Mouse (Mus musculus) heart, embryonic 11.5 days (tissue): ENCODE data around the gene Khnyn. TPM values are rescaled to one million over a fixed set of nuclear protein-coding genes. Genes with fewer than 3 reads are reported as not detected.

ENCODE experiments used
- ATAC-seq: fragments of 200-750 bp; cut with Nextera tagmentation; replicated peaks from 2 replicates; pipeline ENCODE4 v1.8.0; 2017; ENCODE audit warnings: moderate library complexity; ENCODE audit not compliant: insufficient number of reproducible peaks, low FRiP score, low TSS enrichment
- H3K27ac ChIP-seq: fragments of 300-500 bp; sonication (generic); 2 replicates; pipeline ENCODE4 v1.5.1; 2014; ENCODE audit warnings: mild to moderate bottlenecking, low read depth, low read length
- H3K27me3 ChIP-seq: fragments of 300-500 bp; sonication (generic); 2 replicates; pipeline ENCODE4 v1.6.1; 2014; ENCODE audit warnings: mild to moderate bottlenecking, low read length, mixed read lengths; ENCODE audit not compliant: control insufficient read depth, insufficient read depth
- H3K36me3 ChIP-seq: fragments of 300-500 bp; sonication (generic); 2 replicates; pipeline ENCODE4 v1.6.1; 2014; ENCODE audit warnings: mild to moderate bottlenecking, low read length, moderate library complexity, mixed read lengths; ENCODE audit not compliant: control insufficient read depth, insufficient read depth
- H3K4me1 ChIP-seq: fragments of 300-500 bp; sonication (generic); 2 replicates; pipeline ENCODE4 v1.6.1; 2014; ENCODE audit warnings: low read length; ENCODE audit not compliant: control insufficient read depth, insufficient read depth
- H3K4me2 ChIP-seq: fragments of 300-500 bp; sonication (generic); 2 replicates; pipeline ENCODE4 v1.6.1; 2014; ENCODE audit warnings: mild to moderate bottlenecking, moderate library complexity
- H3K4me3 ChIP-seq: fragments of 300-500 bp; sonication (generic); 2 replicates; pipeline ENCODE4 v1.5.1; 2014; ENCODE audit warnings: low read depth, low read length
- H3K9ac ChIP-seq: fragments of 300-500 bp; sonication (generic); 2 replicates; pipeline ENCODE4 v1.6.1; 2014; ENCODE audit warnings: mild to moderate bottlenecking, low read depth, low read length, moderate library complexity
- H3K9me3 ChIP-seq: fragments of 300-500 bp; sonication (generic); replicated peaks from 2 replicates; pipeline ENCODE4 v1.6.1; 2016; ENCODE audit warnings: low read length; ENCODE audit not compliant: control insufficient read depth
- WGBS: fragments of 180-500 bp; shearing (Covaris S2); extraction: QIAGEN DNeasy Blood & Tissue Kit; methylation state at CpG from one replicate; pipeline ENCODE4 v1.1.7; 2014; ENCODE audit not compliant: insufficient replicate concordance; 5-methylcytosine and 5-hydroxymethylcytosine counted together
- polyA plus RNA-seq: library from polyadenylated mRNA; unstranded; fragments of >200 nt; fragmentation: Nextera tagmentation; extraction: Ambion mirVana; gene quantifications from 2 replicates; pipeline ENCODE4 v1.2.1, GENCODE M21; 2014

Khnyn gene
- polyA plus RNA-seq, 1 experiment from 2014 or later = 6.0 TPM

DNA sequence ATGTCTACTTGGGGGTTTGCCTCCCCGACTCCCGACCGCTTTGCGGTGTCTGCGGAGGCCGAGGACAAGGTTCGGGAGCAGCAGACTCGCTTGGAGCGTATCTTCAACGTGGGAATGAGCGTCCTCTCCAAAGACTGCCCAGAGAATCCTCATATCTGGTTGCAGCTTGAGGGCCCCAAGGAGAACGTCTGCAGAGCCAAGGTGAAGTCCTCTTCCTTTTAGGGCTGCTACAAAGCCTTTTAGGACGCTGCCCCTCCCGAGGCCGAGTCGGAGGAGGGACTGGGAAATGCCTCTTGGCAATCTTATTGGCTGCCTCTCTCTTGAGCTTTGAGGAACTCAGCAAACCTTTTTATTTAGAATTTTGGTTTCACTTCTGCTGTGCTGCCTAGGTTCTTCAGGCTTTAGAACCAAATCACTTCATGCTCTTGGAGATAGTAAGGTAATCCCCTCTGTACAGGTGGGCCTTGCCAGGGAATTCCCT lies 1.1 kb downstream of the Khnyn start:
- H3K27me3 ChIP-seq = no peaks in the 10 kb centered on the region
- peak overlapping the region; percentile 60 for H3K4me3 ChIP-seq
- H3K9me3 ChIP-seq = no peaks in the 10 kb centered on the region
- peak overlapping the region; percentile 94 for H3K27ac ChIP-seq
- 6% methylated on average over 16 of the region's 16 CpGs for WGBS
- peak overlapping the region; percentile 89 for H3K9ac ChIP-seq
- peaks cover 19% of the 10 kb centered on the region for H3K4me1 ChIP-seq
- peaks cover 23% of the 10 kb centered on the region for H3K36me3 ChIP-seq
- no peak for ATAC-seq
- peak overlapping the region; percentile 75 for H3K4me2 ChIP-seq

DNA sequence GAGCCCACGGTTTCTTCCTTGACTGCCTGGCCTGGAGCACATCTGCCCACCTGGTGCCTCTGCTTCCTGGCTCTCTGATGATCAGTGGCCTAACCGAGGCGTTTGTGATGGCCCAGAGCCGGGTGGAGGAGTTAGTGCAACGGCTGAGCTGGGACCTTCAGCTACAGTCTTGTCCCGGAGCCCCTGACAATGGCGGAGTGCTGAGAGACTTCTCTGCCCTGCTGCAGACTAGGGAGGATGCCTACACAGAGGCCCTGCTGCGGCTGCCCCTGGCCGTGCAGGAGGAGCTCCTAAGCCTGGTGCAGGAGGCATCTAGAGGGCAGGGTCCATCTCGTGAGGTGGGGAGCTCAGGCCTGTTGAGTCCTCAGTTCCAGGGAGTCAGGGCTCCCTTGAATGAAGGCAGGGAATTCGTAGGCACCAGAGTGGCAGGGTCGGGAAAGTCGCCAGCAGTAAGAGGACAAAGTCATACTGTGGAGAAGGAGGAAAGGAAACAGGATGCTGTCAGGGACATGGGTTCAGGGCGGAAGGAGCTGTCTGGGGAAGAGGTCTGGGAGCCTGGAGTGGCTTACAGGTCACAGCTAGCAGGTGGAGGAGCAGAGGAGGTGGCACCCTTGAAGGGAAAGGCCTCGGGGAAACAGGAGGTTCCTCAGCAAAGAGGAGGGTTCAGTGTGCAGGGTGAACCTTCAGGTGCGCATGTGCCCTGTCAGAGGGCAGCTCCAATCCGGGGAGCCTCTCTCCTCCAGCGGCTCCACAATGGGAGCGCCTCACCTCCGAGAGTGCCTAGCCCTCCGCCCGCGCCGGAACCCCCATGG lies 2.0 kb downstream of the Khnyn start:
- Histone ChIP-seq H3K9me3 (no peaks in the 10 kb centered on the region), H3K27me3 (no peaks in the 10 kb centered on the region), H3K4me1 (peaks cover 19% of the 10 kb centered on the region), H3K27ac (no peak overlapping the region), H3K36me3 (peaks cover 27% of the 10 kb centered on the region), H3K4me2 (peak overlapping the region; percentile 75; the same call in 1 of the 2 replicates), H3K4me3 (no peak overlapping the region), H3K9ac (no peak overlapping the region)
- WGBS = 78% methylated on average over 24 of the region's 24 CpGs
- no peak for ATAC-seq

- no peak overlapping the region for H3K4me3 ChIP-seq
- H3K9me3 ChIP-seq = no peaks in the 10 kb centered on the region
- WGBS = 89% methylated on average over 12 of the region's 12 CpGs
- H3K4me2 ChIP-seq = no peak overlapping the region
- no peak overlapping the region for H3K27ac ChIP-seq
- no peak for ATAC-seq
- peaks cover 21% of the 10 kb centered on the region for H3K36me3 ChIP-seq
- H3K4me1 ChIP-seq = peaks cover 7% of the 10 kb centered on the region
- no peak overlapping the region for H3K9ac ChIP-seq
- H3K27me3 ChIP-seq = no peaks in the 10 kb centered on the region
Observed at GRCm38 (mm10) chr14:55897671-55898070, 12.9 kb downstream of the Khnyn start.

DNA sequence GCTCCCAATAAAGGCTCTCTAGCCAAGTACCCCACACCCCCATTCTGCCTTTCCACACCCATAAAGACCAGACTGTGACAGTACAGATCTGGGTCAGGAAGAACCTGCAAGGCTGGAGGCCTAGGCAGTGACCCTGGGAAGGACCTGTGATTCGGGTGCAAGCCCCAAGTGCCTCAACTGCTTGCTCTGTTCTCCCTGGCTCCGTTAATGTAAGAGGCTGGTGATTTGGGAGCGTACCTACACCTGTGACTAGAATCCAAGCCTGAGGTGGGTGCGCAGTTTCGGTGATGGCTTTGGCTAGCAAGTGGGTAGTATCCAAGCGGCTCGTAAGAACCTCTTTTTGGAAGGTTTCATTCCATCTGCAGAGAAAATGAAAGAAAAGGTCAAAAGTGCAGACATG lies 14.2 kb downstream of the Khnyn start:
- Histone ChIP-seq H3K27ac (no peak overlapping the region), H3K4me1 (peaks cover 7% of the 10 kb centered on the region), H3K4me3 (no peak overlapping the region), H3K36me3 (peaks cover 19% of the 10 kb centered on the region), H3K4me2 (peak overlapping the region; percentile 93), H3K9ac (no peak overlapping the region), H3K27me3 (no peaks in the 10 kb centered on the region), H3K9me3 (no peaks in the 10 kb centered on the region)
- WGBS = 89% methylated on average over 7 of the region's 7 CpGs
- no peak for ATAC-seq

GRCm38 (mm10) chr14:55899701-55900413 lies 15.1 kb downstream of the Khnyn start, which contains the start of gene Sdr39u1:
Gene Sdr39u1, minus strand, starts transcription at chr14:55900293.
- peaks cover 7% of the 10 kb centered on the region for H3K4me1 ChIP-seq
- H3K27me3 ChIP-seq = no peaks in the 10 kb centered on the region
- H3K27ac ChIP-seq = peak within 1 kb of the TSS; percentile 70
- WGBS = 2% methylated on average over 39 of the region's 39 CpGs
- H3K36me3 ChIP-seq = peaks cover 14% of the 10 kb centered on the region
- H3K9ac ChIP-seq = peak within 1 kb of the TSS; percentile 82
- no peaks in the 10 kb centered on the region for H3K9me3 ChIP-seq
- peak; percentile 76; the same call in 1 of the 2 replicates for ATAC-seq
- H3K4me2 ChIP-seq = peak within 1 kb of the TSS; percentile 93
- H3K4me3 ChIP-seq = peak within 1 kb of the TSS; percentile 53

- Histone ChIP-seq H3K27me3 (no peaks in the 10 kb centered on the region), H3K36me3 (peaks cover 9% of the 10 kb centered on the region; the same call in 1 of the 2 replicates), H3K4me3 (peak overlapping the region; percentile 53), H3K4me1 (peaks cover 7% of the 10 kb centered on the region), H3K9ac (peak overlapping the region; percentile 82), H3K4me2 (peak overlapping the region; percentile 93), H3K9me3 (no peaks in the 10 kb centered on the region), H3K27ac (peak overlapping the region; percentile 70; the same call in 1 of the 2 replicates)
- ATAC-seq = no peak
- 9% methylated on average over 12 of the region's 12 CpGs for WGBS
Observed at GRCm38 (mm10) chr14:55900414-55900755, 15.6 kb downstream of the Khnyn start.

- no peaks in the 10 kb centered on the region for H3K36me3 ChIP-seq
- no peaks in the 10 kb centered on the region for H3K9me3 ChIP-seq
- H3K4me2 ChIP-seq = no peak overlapping the region
- H3K4me3 ChIP-seq = no peak overlapping the region
- H3K9ac ChIP-seq = no peak overlapping the region
- WGBS = 14% methylated on average over 1 of the region's 1 CpGs
- H3K4me1 ChIP-seq = no peaks in the 10 kb centered on the region
- H3K27me3 ChIP-seq = no peaks in the 10 kb centered on the region; the same call in 1 of the 2 replicates
- no peak overlapping the region for H3K27ac ChIP-seq
- ATAC-seq = no peak
Observed at GRCm38 (mm10) chr14:55905518-55905917, 20.8 kb downstream of the Khnyn start.

DNA sequence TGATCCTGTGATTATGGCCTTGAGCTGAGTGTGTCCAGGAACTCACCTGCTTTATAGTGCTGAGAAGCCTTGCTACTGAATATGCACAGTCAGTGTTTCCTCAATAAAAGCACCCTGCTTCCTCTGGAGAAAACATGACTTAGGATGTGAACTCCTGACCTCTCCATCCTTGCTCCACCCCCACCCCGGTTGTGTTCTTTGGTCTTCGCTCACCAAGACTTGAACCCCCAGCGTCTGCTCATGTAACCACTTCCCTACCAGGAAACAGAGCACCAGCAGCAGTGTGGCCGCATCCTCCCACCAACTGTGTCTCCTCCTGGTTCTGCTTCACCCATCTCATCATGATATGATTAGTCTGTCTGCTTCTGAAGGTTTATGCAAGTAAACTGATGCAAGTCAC lies 28.7 kb downstream of the Khnyn start:
- H3K4me1 ChIP-seq = no peaks in the 10 kb centered on the region
- H3K4me2 ChIP-seq = no peak overlapping the region
- no peak for ATAC-seq
- no peaks in the 10 kb centered on the region for H3K9me3 ChIP-seq
- WGBS = 49% methylated on average over 4 of the region's 4 CpGs
- no peaks in the 10 kb centered on the region for H3K36me3 ChIP-seq
- no peaks in the 10 kb centered on the region for H3K27me3 ChIP-seq
- H3K9ac ChIP-seq = no peak overlapping the region
- no peak overlapping the region for H3K4me3 ChIP-seq
- no peak overlapping the region for H3K27ac ChIP-seq
